Mouse (Mus musculus) embryonic fibroblast, embryonic 13.5 days (primary cell): ENCODE results near the gene Myzap. TPM values are rescaled to one million over a fixed set of nuclear protein-coding genes. Genes with fewer than 3 reads are reported as not detected.
"Not testable (repeated sequence)": the region's sequence is repeated elsewhere in the genome, so short reads cannot be mapped to it uniquely, and the experiment has no call there.

Experiments
- H3K27ac ChIP-seq: 2 replicates; pipeline ENCODE4 v1.5.1; 2012; ENCODE audit warnings: low read length, control low read depth, inconsistent platforms; ENCODE audit not compliant: insufficient read depth
- H3K4me1 ChIP-seq: 2 replicates; pipeline ENCODE4 v1.6.1; 2011; ENCODE audit warnings: low read length; ENCODE audit not compliant: control insufficient read depth, insufficient read depth
- H3K4me3 ChIP-seq: 2 replicates; pipeline ENCODE4 v1.5.1; 2011; ENCODE audit warnings: mild to moderate bottlenecking, control low read depth, low read length; ENCODE audit not compliant: insufficient read depth
- CTCF ChIP-seq: IDR thresholded peaks from 2 replicates; pipeline ENCODE4 v1.5.1; 2011; ENCODE audit warnings: mild to moderate bottlenecking, control low read depth, low read length, moderate library complexity, borderline replicate concordance; ENCODE audit not compliant: insufficient read depth
- POLR2A ChIP-seq: IDR thresholded peaks from 2 replicates; pipeline ENCODE4 v1.6.1; 2011; ENCODE audit warnings: low read depth, mild to moderate bottlenecking, control low read depth, low read length, moderate library complexity
- polyA plus RNA-seq: library from polyadenylated mRNA; stranded (reverse); fragments of >200 nt; gene quantifications from 2 replicates; pipeline ENCODE4 v1.2.4, GENCODE M21; 2011; ENCODE audit warnings: low read depth; ENCODE audit not compliant: missing spikeins, insufficient read length

Gene Myzap
- polyA plus RNA-seq, 1 experiment, result 1.5 TPM

DNA sequence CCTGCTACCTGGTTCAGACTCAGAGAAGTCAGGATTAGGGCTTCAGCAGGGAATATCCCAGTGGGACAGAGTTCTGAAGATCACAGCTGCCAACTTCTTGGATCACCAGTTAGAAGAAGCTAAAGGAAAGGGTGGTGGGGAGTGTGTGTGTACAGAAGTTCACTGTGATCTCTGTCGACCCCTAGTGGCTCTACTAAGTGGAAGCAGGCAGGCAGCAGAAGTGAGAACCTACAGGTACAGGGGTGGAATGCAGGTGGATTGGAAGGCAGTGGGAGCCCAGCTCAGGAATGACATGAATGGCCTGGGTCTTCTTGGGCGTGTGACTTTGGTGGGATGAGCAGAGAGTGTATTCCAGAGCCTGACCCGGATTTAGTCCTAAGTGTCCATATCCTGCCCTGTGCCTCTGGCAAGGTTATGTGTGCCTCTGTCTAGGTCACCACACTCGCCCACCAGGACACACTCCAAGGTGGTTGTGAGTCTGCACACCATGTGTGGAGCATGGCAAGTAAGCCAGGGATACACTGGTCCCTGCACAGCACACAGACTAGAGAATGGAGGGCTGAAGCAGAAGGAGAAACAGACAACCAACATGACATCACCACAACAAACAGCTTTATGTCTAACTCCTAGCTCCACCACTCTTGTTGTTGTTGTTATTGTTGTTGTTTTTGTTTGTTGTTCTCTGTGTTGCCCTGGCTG is 31.9 kb upstream of the Myzap start:
- no peak overlapping the region for H3K27ac ChIP-seq
- TF ChIP-seq CTCF, result peak; percentile 53; the same call in 1 of the 2 replicates
- no peak for TF ChIP-seq POLR2A
- peaks cover 6% of the 10 kb centered on the region; the same call in 1 of the 2 replicates for H3K4me1 ChIP-seq
- no peak overlapping the region for H3K4me3 ChIP-seq

DNA sequence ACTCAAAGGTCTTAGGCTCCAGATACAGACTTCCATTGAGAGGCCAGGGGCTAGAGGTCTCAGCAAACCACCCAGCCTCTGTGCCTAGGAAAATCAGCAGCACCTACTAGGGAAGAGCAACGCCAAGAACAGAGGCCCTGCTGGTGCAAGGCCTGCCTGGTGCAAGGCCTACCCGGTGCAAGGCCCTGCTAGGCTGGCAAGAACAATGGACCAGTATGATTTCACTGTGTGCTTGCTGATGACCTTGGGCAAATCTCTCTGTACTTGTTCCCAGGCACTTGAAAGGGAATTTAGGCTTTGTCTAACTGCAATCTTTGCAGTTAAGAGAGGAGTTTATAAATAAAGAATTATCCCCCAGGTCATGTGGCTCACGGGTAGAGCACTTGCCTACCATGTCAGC is 30.4 kb upstream of the Myzap start:
- H3K27ac ChIP-seq, result no peak overlapping the region
- no peak overlapping the region for H3K4me3 ChIP-seq
- peaks cover 6% of the 10 kb centered on the region; the same call in 1 of the 2 replicates for H3K4me1 ChIP-seq
- no peak for TF ChIP-seq POLR2A
- TF ChIP-seq CTCF, result no peak

DNA sequence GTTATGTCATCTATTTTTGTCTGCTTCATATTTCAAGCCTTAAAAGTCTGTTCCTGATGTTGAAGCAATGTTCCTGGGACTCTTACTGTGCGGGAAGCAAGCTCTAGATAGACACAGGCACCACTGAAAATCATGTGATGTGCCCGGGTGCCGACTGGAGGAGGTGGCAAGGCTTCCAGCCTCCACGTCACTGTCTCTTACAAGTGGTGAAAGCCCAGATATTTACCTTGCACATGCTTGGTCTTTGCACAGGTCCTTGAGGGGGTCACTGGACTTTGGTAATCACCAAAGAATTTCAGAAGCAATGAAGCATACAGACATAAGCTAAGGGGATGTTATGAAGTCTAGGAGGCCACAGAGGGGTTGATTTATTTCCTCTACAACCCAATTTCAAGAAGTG is 29.8 kb upstream of the Myzap start:
- H3K4me3 ChIP-seq, result no peak overlapping the region
- no peak for TF ChIP-seq POLR2A
- TF ChIP-seq CTCF, result no peak
- peaks cover 6% of the 10 kb centered on the region; the same call in 1 of the 2 replicates for H3K4me1 ChIP-seq
- no peak overlapping the region for H3K27ac ChIP-seq

DNA sequence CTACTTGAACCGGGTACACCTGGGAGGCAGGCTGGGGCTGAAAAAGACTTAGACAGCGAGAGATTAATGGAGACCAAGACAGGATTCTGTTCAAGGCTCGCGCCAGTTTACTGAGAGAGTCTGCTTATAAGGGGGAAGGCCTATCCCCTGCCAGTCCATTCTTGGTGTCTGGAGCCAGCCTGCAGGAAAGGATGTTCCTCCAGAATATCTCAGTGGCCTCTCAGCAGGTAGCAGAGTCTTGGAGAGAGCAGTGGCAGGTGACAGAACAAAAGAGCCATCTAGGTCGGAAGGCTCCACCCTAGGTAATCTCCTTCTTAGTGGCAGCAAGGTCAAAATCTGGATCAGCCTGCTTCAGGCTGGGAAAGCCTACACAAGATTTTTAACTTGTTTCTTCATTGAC is 28.0 kb upstream of the Myzap start:
- H3K4me1 ChIP-seq, H3K4me3 ChIP-seq, H3K27ac ChIP-seq: not testable (repeated sequence)

DNA sequence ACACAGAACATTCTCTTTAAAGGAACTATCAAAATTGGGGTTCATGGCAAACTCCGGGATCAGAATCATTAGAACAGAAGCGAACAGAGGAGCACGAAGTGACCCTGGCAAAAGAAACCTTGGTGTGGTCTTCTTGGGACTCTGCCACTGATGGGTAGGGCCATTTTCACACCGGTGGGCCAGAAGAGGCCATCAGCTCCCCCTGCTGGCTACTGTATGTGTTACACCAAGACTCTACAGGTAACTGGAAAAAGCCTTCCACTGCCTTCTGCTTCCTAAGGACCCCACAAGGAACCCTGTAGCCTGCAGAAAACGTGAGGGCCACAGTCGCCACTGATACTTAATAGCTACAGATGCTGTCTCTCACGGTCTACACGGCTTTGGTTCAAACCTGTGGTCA is 25.2 kb upstream of the Myzap start:
- H3K27ac ChIP-seq, result no peak overlapping the region
- H3K4me1 ChIP-seq, result no peaks in the 10 kb centered on the region
- peak; percentile 35; the same call in 1 of the 2 replicates for TF ChIP-seq CTCF
- TF ChIP-seq POLR2A, result no peak

DNA sequence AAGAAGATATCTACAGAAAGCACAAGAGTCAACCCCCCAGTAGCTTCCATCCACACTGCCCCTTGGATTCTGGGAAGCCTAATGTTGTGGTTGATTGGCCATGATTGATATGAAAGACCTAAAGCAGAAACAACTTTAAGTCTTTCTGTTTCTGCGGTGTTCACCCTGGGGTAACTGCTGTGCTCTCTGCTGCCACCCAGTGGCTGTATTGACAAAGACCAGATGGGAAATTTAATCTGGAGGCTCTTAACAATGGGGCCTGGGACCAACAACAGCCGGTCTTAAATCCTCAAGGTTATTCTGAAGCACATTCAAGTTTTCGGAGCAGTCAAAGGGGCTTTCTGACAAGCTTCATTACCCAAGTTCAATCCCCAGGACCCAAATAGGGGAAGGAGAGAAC is 24.0 kb upstream of the Myzap start:
- TF ChIP-seq CTCF, result peak; percentile 58; the same call in 1 of the 2 replicates
- TF ChIP-seq POLR2A, result no peak
- Histone ChIP-seq H3K4me3 (no peak overlapping the region), H3K27ac (no peak overlapping the region)

More for the DNA sequence above, 25.2 kb upstream of the Myzap start:
- H3K4me3 ChIP-seq, result no peak overlapping the region

DNA sequence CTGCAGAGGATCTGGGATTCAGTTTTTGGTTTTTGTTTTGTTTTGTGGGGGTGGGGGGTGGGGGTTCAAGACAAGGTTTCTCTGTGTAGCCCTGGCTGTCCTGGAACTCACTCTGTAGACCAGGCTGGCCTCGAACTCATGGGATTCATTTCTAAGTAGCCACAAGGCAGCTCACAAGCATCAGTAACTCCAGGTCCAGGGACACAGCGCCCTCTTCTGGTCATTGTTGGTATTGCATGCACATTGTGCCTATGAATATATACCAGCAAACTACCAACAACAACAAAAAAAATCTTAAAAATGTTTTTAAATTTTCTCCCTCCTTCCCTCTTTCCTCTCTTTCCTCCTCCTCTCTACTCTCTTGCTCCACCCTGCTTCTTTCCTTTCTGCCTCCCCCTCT is 22.5 kb upstream of the Myzap start:
- no peak for TF ChIP-seq POLR2A
- peak; percentile 69; the same call in 1 of the 2 replicates for TF ChIP-seq CTCF
- H3K27ac ChIP-seq, result no peak overlapping the region
- H3K4me1 ChIP-seq, result no peaks in the 10 kb centered on the region
- no peak overlapping the region for H3K4me3 ChIP-seq

More for the DNA sequence above, 24.0 kb upstream of the Myzap start:
- H3K4me1 ChIP-seq, result no peaks in the 10 kb centered on the region

DNA sequence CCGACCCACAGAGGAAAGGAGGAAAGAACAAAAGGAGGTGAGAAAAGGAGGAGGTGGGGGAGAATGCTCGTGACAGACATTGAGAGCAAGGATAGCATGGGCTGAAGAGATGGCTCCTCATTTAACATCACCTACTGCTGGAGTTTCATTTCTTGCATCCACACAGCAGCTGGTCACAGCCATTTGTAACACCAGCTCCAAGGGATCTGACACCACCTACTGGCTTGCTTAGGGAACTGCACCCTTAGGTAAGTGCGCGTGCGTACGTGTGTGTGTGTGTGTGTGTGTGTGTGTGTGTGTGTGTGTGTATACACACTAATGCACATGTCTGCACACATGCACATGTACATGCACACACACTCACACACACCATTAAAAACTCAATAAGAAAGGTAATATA is 20.8 kb upstream of the Myzap start:
- Histone ChIP-seq H3K4me3 (no peak overlapping the region), H3K27ac (no peak overlapping the region), H3K4me1 (no peaks in the 10 kb centered on the region)
- peak; percentile 74; the same call in 1 of the 2 replicates for TF ChIP-seq CTCF
- TF ChIP-seq POLR2A, result no peak

DNA sequence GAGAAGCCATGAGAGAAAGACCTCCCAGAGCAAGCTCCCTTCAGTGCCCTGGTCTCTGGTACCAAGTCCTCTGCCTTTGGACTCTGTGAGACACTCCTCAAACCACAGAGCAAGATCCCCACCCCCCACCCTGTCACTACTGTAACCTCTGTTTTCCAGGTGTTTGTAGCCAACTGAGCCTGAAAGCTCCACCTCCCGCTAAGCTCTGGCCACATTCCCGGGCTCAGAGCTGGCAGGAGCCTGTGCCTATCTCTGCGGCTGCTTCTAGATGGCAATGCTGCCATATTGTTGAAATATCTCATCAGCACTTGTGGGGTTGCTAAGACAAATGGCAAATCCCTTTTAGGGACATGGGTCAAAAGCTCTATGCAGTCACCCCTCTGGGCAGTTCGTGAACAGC is 19.7 kb upstream of the Myzap start:
- Histone ChIP-seq H3K4me1 (no peaks in the 10 kb centered on the region), H3K4me3 (no peak overlapping the region), H3K27ac (no peak overlapping the region)
- TF ChIP-seq POLR2A, result no peak
- TF ChIP-seq CTCF, result no peak

DNA sequence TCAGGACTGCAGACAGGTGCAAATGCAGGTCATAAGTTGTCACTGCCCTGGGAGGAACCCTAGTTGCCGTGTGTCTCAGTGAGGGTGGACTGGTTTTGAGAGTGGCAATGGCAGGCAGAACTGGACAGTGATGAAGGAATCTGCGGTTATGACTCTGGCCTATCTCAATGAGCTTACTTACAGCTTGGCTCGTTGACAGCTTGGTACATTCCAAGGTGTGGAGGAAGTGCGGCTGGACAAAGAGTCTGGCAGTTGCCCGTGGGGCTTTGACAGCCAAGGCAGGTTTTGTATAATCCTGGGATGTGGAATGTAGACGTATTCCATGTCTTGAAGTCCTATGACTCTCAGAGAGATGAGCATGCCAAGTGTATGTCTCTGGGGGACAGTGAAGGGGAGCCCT is 16.9 kb upstream of the Myzap start:
- no peaks in the 10 kb centered on the region for H3K4me1 ChIP-seq
- no peak overlapping the region for H3K4me3 ChIP-seq
- TF ChIP-seq CTCF, result no peak
- TF ChIP-seq POLR2A, result no peak
- H3K27ac ChIP-seq, result no peak overlapping the region
